23 mouse cellular contexts compared by ENCODE assay signal in genomic region chr6:92849208-92849607, GRCm38 (mm10). TPM values are rescaled to one million over a fixed set of nuclear protein-coding genes. Genes with fewer than 3 reads are reported as not detected.
DNase-seq lines count a peak whose midpoint lies in the region; ATAC-seq and TF ChIP-seq lines count a peak whose summit lies in the region.
"Had no signal": no experiment of that assay in that cellular context is flagged by ENCODE, and none has a peak within 500 bp of the region (broad histone marks: within the 10 kb centered on the region; RNA-seq: fewer than 3 reads in every experiment).

No protein-coding gene starts in this region.

- whole genome bisulfite sequencing in heart, embryonic 13.5 days, result 82% methylated on average over 9 of the region's 9 CpGs
- WGBS in heart, embryonic 11.5 days (ENCODE audit: insufficient replicate concordance), result 84% methylated on average over 9 of the region's 9 CpGs
- 88% methylated on average over 9 of the region's 9 CpGs for WGBS in lung, adult 2 months
- 90% methylated on average over 9 of the region's 9 CpGs for WGBS in small intestine, adult 2 months

- no peak for TF ChIP-seq CTCF in gastrocnemius, adult 2 months (IDR thresholded peaks at IDR 0.05)
- no peak for TF ChIP-seq CTCF in lung, adult 2 months (IDR thresholded peaks at IDR 0.05; ENCODE audit: insufficient read depth, low read length)
- no peak for TF ChIP-seq CTCF in small intestine, adult 2 months (IDR thresholded peaks at IDR 0.05; ENCODE audit: extremely low read depth, insufficient read length, insufficient replicate concordance, low read depth, low read length)

- ATAC-seq in heart, embryonic 13.5 days (ENCODE audit: extremely low read depth, insufficient number of reproducible peaks, low FRiP score, low TSS enrichment), result no peak
- no peak for ATAC-seq in heart, embryonic 11.5 days (replicated peaks; ENCODE audit: insufficient number of reproducible peaks, low FRiP score, low TSS enrichment)
- ATAC-seq: forebrain, embryonic 13.5 days; hindbrain, embryonic 16.5 days; intestine, embryonic 16.5 days had no signal

- no peak overlapping the region for H3K9ac ChIP-seq in heart, embryonic 13.5 days
- H3K9ac ChIP-seq in heart, embryonic 11.5 days (ENCODE audit: low read depth, low read length), result no peak overlapping the region
- H3K9ac ChIP-seq: forebrain, embryonic 13.5 days; limb, embryonic 15.5 days; liver, embryonic 14.5 days had no signal

- H3K4me3 ChIP-seq in gastrocnemius, adult 2 months, result no peak overlapping the region
- H3K4me3 ChIP-seq in heart, embryonic 13.5 days, result no peak overlapping the region
- no peak overlapping the region for H3K4me3 ChIP-seq in heart, embryonic 11.5 days (ENCODE audit: low read depth, low read length)
- H3K4me3 ChIP-seq in lung, adult 2 months (replicated peaks; ENCODE audit: extremely low read depth, low read depth, low read length), result no peak overlapping the region
- no peak overlapping the region for H3K4me3 ChIP-seq in small intestine, adult 2 months (ENCODE audit: low read depth, low read length)
- H3K4me3 ChIP-seq: forebrain, embryonic 13.5 days; limb, embryonic 15.5 days; midbrain, embryonic 10.5 days had no signal

- H3K9me3 ChIP-seq in heart, embryonic 13.5 days, result no peaks in the 10 kb centered on the region
- H3K9me3 ChIP-seq in heart, embryonic 11.5 days (replicated peaks; ENCODE audit: control insufficient read depth, low read length), result no peaks in the 10 kb centered on the region
- H3K9me3 ChIP-seq: forebrain, embryonic 13.5 days; limb, embryonic 15.5 days; midbrain, embryonic 10.5 days had no signal

- TF ChIP-seq POLR2A in lung, adult 2 months (IDR thresholded peaks at IDR 0.05; ENCODE audit: borderline replicate concordance, extremely low read depth, low read depth, low read length), result no peak
- no peak for TF ChIP-seq POLR2A in small intestine, adult 2 months (IDR thresholded peaks at IDR 0.05; ENCODE audit: low read depth, low read length)

- H3K27ac ChIP-seq in gastrocnemius, adult 2 months, result peak overlapping the region; percentile 84
- peak overlapping the region; percentile 73 for H3K27ac ChIP-seq in heart, embryonic 13.5 days (replicated peaks)
- no peak overlapping the region for H3K27ac ChIP-seq in heart, embryonic 11.5 days (ENCODE audit: low read depth, low read length)
- 0 out of 2 replicates have a peak overlapping the region, but pooled peaks have one; percentile 15 for H3K27ac ChIP-seq in small intestine, adult 2 months (ENCODE audit: insufficient read depth, low read depth, low read length)
- H3K27ac ChIP-seq: liver, embryonic 14.5 days; midbrain, embryonic 10.5 days had no signal

- intact Hi-C loops in gastrocnemius, adult 2 months (cut with DNase I), result no loop called here

- H3K27me3 ChIP-seq in heart, embryonic 13.5 days (replicated peaks), result no peaks in the 10 kb centered on the region
- H3K27me3 ChIP-seq in heart, embryonic 11.5 days (ENCODE audit: control insufficient read depth, insufficient read depth, low read length), result no peaks in the 10 kb centered on the region
- no peaks in the 10 kb centered on the region for H3K27me3 ChIP-seq in small intestine, adult 2 months (ENCODE audit: control insufficient read depth, insufficient read depth, low read length)
- H3K27me3 ChIP-seq: forebrain, embryonic 13.5 days; limb, embryonic 15.5 days had no signal

- peaks cover 46% of the 10 kb centered on the region for H3K4me1 ChIP-seq in heart, embryonic 13.5 days
- peaks cover 26% of the 10 kb centered on the region for H3K4me1 ChIP-seq in heart, embryonic 11.5 days (ENCODE audit: control insufficient read depth, insufficient read depth, low read length)
- H3K4me1 ChIP-seq in lung, adult 2 months (ENCODE audit: control insufficient read depth, insufficient read depth, low read length), result peaks cover 5% of the 10 kb centered on the region
- peaks cover 3% of the 10 kb centered on the region; the same call in 1 of the 2 replicates for H3K4me1 ChIP-seq in small intestine, adult 2 months (ENCODE audit: control insufficient read depth, insufficient read depth, insufficient read length, low read length)

- DNase-seq in gastrocnemius, adult 2 months, result no peak
- no peak for DNase-seq in gastrocnemius, adult 8-10 months (ENCODE audit: low spot score in 2 of 2)
- peak; percentile 41 for DNase-seq in lung, postnatal 10 days
- no peak for DNase-seq in lung, adult 2 months
- no peak for DNase-seq in frontal cortex, postnatal 10 days (ENCODE audit: low spot score in 2 of 2)
- DNase-seq: adrenal gland, postnatal 14 days; cerebellum, adult 8-10 months; gastrocnemius, postnatal 14 days; kidney, postnatal 36 days; thymus, postnatal 25 days had no signal

- H3K4me2 ChIP-seq in heart, embryonic 13.5 days, result no peak overlapping the region
- no peak overlapping the region for H3K4me2 ChIP-seq in heart, embryonic 11.5 days
- H3K4me2 ChIP-seq: forebrain, embryonic 13.5 days; limb, embryonic 15.5 days had no signal

- H3K36me3 ChIP-seq in heart, embryonic 13.5 days, result peaks cover 41% of the 10 kb centered on the region
- no peaks in the 10 kb centered on the region for H3K36me3 ChIP-seq in heart, embryonic 11.5 days (ENCODE audit: control insufficient read depth, insufficient read depth, low read length)
- no peaks in the 10 kb centered on the region for H3K36me3 ChIP-seq in small intestine, adult 2 months (ENCODE audit: control insufficient read depth, insufficient read depth, low read length)
- H3K36me3 ChIP-seq: midbrain, embryonic 10.5 days had no signal

RNA-seq across cellular contexts. Expression of gene Gm15737, which starts 19.9 kb away (rescaled TPM):
- total RNA-seq in gastrocnemius, adult 2 months (2021), result under 1 TPM; 0.50 to 0.51 TPM
- total RNA-seq in gastrocnemius, adult 8-10 months (2022), result under 1 TPM; 0.25 to 0.73 (median 0.56) TPM
- 0.22 and 0.24 TPM in 2 replicates for polyA plus RNA-seq in heart, embryonic 13.5 days (2015; fragmentation: Nextera tagmentation; extraction: Ambion mirVana)
- 0.11 and 0.33 TPM in 2 replicates for polyA plus RNA-seq in heart, embryonic 11.5 days (2014; fragmentation: Nextera tagmentation; extraction: Ambion mirVana)
- polyA plus RNA-seq in lung, adult 2 months (2012; rRNA removed), result 0.02 TPM in 1 of 2 replicates, not detected in the other
- not detected in 2 replicates for polyA plus RNA-seq in small intestine, adult 2 months (2012; rRNA removed)
- total RNA-seq: adrenal gland, postnatal 14 days; hematopoietic stem cell, adult 5-6 weeks; left cerebral cortex, adult 18-20 months; left cerebral cortex, postnatal 36 days; neutrophil, adult 5-6 weeks had no signal
- polyA plus RNA-seq: forebrain, embryonic 13.5 days; hindbrain, embryonic 16.5 days; intestine, embryonic 16.5 days; liver, embryonic 14.5 days; midbrain, embryonic 10.5 days had no signal

RNA-seq across cellular contexts. Expression of gene A730049H05Rik, which starts 32.9 kb away (rescaled TPM):
- total RNA-seq in gastrocnemius, adult 2 months (2021), result under 1 TPM in 1 of 2 experiments, not detected in 1; 0.11 TPM
- under 1 TPM in 1 of 4 experiments, not detected in 3; 0.15 TPM for total RNA-seq in gastrocnemius, adult 8-10 months (2022)
- 4.0 and 5.6 TPM in 2 replicates for polyA plus RNA-seq in heart, embryonic 13.5 days (2015; fragmentation: Nextera tagmentation; extraction: Ambion mirVana)
- polyA plus RNA-seq in heart, embryonic 11.5 days (2014; fragmentation: Nextera tagmentation; extraction: Ambion mirVana), result 2.5 and 3.1 TPM in 2 replicates
- 0.08 and 0.15 TPM in 2 replicates for polyA plus RNA-seq in lung, adult 2 months (2012; rRNA removed)
- polyA plus RNA-seq in small intestine, adult 2 months (2012; rRNA removed), result not detected in 2 replicates
- total RNA-seq: gastrocnemius, postnatal 14 days; hematopoietic stem cell, adult 5-6 weeks; left cerebral cortex, adult 18-20 months; left cerebral cortex, postnatal 36 days; neutrophil, adult 5-6 weeks had no signal
